Mouse (Mus musculus) liver, embryonic 16.5 days (tissue): Measurements from ENCODE around the gene Kcnq2. TPM values are rescaled to one million over a fixed set of nuclear protein-coding genes. Genes with fewer than 3 reads are reported as not detected.

Source experiments
- ATAC-seq: fragments of 200-750 bp; cut with Nextera tagmentation; 2 replicates; pipeline ENCODE4 v1.8.0; 2017; ENCODE audit warnings: low read depth, mild to moderate bottlenecking, moderate number of reproducible peaks, moderate library complexity
- H3K27ac ChIP-seq: fragments of 300-500 bp; sonication (generic); 2 replicates; pipeline ENCODE4 v1.5.1; 2014; ENCODE audit warnings: mild to moderate bottlenecking, low read length
- H3K27me3 ChIP-seq: fragments of 300-500 bp; sonication (generic); 2 replicates; pipeline ENCODE4 v1.6.1; 2014; ENCODE audit warnings: low read depth, low read length, mixed read lengths; ENCODE audit not compliant: control insufficient read depth, insufficient read depth
- H3K36me3 ChIP-seq: fragments of 300-500 bp; sonication (generic); 2 replicates; pipeline ENCODE4 v1.6.1; 2014; ENCODE audit warnings: mild to moderate bottlenecking; ENCODE audit not compliant: control insufficient read depth, insufficient read depth
- H3K4me1 ChIP-seq: fragments of 300-500 bp; sonication (generic); 2 replicates; pipeline ENCODE4 v1.6.1; 2014; ENCODE audit warnings: low read depth, low read length, mixed read lengths; ENCODE audit not compliant: control insufficient read depth
- H3K4me2 ChIP-seq: fragments of 300-500 bp; sonication (generic); 2 replicates; pipeline ENCODE4 v1.6.1; 2014; ENCODE audit warnings: low read depth, low read length, mixed read lengths
- H3K4me3 ChIP-seq: fragments of 300-500 bp; sonication (generic); 2 replicates; pipeline ENCODE4 v1.5.1; 2014; ENCODE audit warnings: low read depth, mild to moderate bottlenecking, low read length
- H3K9ac ChIP-seq: fragments of 300-500 bp; sonication (generic); 2 replicates; pipeline ENCODE4 v1.6.1; 2014; ENCODE audit warnings: low read depth, low read length
- H3K9me3 ChIP-seq: fragments of 300-500 bp; sonication (generic); replicated peaks from 2 replicates; pipeline ENCODE4 v1.6.1; 2016; ENCODE audit warnings: low read length; ENCODE audit not compliant: control insufficient read depth
- WGBS: fragments of 180-500 bp; shearing (Covaris S2); extraction: QIAGEN DNeasy Blood & Tissue Kit; methylation state at CpG from one replicate; pipeline ENCODE4 v1.1.7; 2014; ENCODE audit not compliant: insufficient replicate concordance; 5-methylcytosine and 5-hydroxymethylcytosine counted together
- polyA plus RNA-seq: library from polyadenylated mRNA; unstranded; fragments of >200 nt; fragmentation: Nextera tagmentation; extraction: Ambion mirVana; gene quantifications from 2 replicates; pipeline ENCODE4 v1.2.1, GENCODE M21; 2015

The Kcnq2 gene
- polyA plus RNA-seq, 1 experiment from 2014 or later: 0.32 TPM

- peaks cover 38% of the 10 kb centered on the region for H3K27me3 ChIP-seq
- no peak overlapping the region for H3K4me2 ChIP-seq
- H3K4me1 ChIP-seq: peaks cover 3% of the 10 kb centered on the region; the same call in 1 of the 2 replicates
- WGBS: 79% methylated on average over 17 of the region's 17 CpGs
- ATAC-seq: no peak
- H3K9ac ChIP-seq: no peak overlapping the region
- H3K4me3 ChIP-seq: no peak overlapping the region
- no peak overlapping the region for H3K27ac ChIP-seq
- H3K9me3 ChIP-seq: no peaks in the 10 kb centered on the region
- H3K36me3 ChIP-seq: no peaks in the 10 kb centered on the region
Measured at GRCm38 (mm10) chr2:181152701-181153100, 17.6 kb upstream of the Kcnq2 start.

- H3K9ac ChIP-seq: no peak overlapping the region
- no peak for ATAC-seq
- H3K9me3 ChIP-seq: no peaks in the 10 kb centered on the region
- no peaks in the 10 kb centered on the region for H3K36me3 ChIP-seq
- no peak overlapping the region for H3K27ac ChIP-seq
- H3K4me1 ChIP-seq: peaks cover 4% of the 10 kb centered on the region; the same call in 1 of the 2 replicates
- H3K27me3 ChIP-seq: peaks cover 34% of the 10 kb centered on the region
- no peak overlapping the region for H3K4me2 ChIP-seq
- WGBS: 53% methylated on average over 6 of the region's 6 CpGs
- no peak overlapping the region for H3K4me3 ChIP-seq
Measured at GRCm38 (mm10) chr2:181150281-181150680, 15.2 kb upstream of the Kcnq2 start.

- no peak overlapping the region for H3K9ac ChIP-seq
- H3K36me3 ChIP-seq: no peaks in the 10 kb centered on the region
- no peak overlapping the region for H3K4me3 ChIP-seq
- H3K27ac ChIP-seq: no peak overlapping the region
- peaks cover 34% of the 10 kb centered on the region for H3K27me3 ChIP-seq
- no peak for ATAC-seq
- peaks cover 4% of the 10 kb centered on the region; the same call in 1 of the 2 replicates for H3K4me1 ChIP-seq
- peak overlapping the region; percentile 57 for H3K4me2 ChIP-seq
- WGBS: 14% methylated on average over 31 of the region's 31 CpGs
- no peaks in the 10 kb centered on the region for H3K9me3 ChIP-seq
Measured at GRCm38 (mm10) chr2:181148318-181148955, 13.3 kb upstream of the Kcnq2 start.

GRCm38 (mm10) chr2:181147546-181148317 is 12.6 kb upstream of the Kcnq2 start:
- WGBS: 1% methylated on average over 55 of the region's 61 CpGs
- Histone ChIP-seq H3K4me1 (peaks cover 4% of the 10 kb centered on the region; the same call in 1 of the 2 replicates), H3K27ac (no peak overlapping the region), H3K9ac (no peak overlapping the region), H3K36me3 (no peaks in the 10 kb centered on the region), H3K4me3 (peak overlapping the region; percentile 36), H3K9me3 (no peaks in the 10 kb centered on the region), H3K4me2 (peak overlapping the region; percentile 57), H3K27me3 (peaks cover 34% of the 10 kb centered on the region)
- no peak for ATAC-seq

GRCm38 (mm10) chr2:181146976-181147545 is 12.0 kb upstream of the Kcnq2 start:
- Histone ChIP-seq H3K4me3 (no peak overlapping the region), H3K9ac (no peak overlapping the region), H3K27me3 (peaks cover 34% of the 10 kb centered on the region), H3K9me3 (no peaks in the 10 kb centered on the region), H3K4me1 (peaks cover 4% of the 10 kb centered on the region; the same call in 1 of the 2 replicates), H3K4me2 (no peak overlapping the region), H3K27ac (no peak overlapping the region), H3K36me3 (no peaks in the 10 kb centered on the region)
- 28% methylated on average over 4 of the region's 4 CpGs for WGBS
- no peak for ATAC-seq

- WGBS: 66% methylated on average over 2 of the region's 2 CpGs
- H3K4me3 ChIP-seq: no peak overlapping the region
- H3K9me3 ChIP-seq: no peaks in the 10 kb centered on the region
- no peaks in the 10 kb centered on the region for H3K36me3 ChIP-seq
- H3K4me1 ChIP-seq: peaks cover 4% of the 10 kb centered on the region; the same call in 1 of the 2 replicates
- no peak overlapping the region for H3K4me2 ChIP-seq
- no peak overlapping the region for H3K27ac ChIP-seq
- H3K9ac ChIP-seq: no peak overlapping the region
- H3K27me3 ChIP-seq: peaks cover 33% of the 10 kb centered on the region
- ATAC-seq: no peak
Measured at GRCm38 (mm10) chr2:181144675-181145074, 9.6 kb upstream of the Kcnq2 start.

- Histone ChIP-seq H3K4me3 (no peak overlapping the region), H3K4me2 (no peak overlapping the region), H3K4me1 (peaks cover 4% of the 10 kb centered on the region; the same call in 1 of the 2 replicates), H3K27me3 (peaks cover 24% of the 10 kb centered on the region), H3K36me3 (no peaks in the 10 kb centered on the region), H3K27ac (no peak overlapping the region), H3K9ac (no peak overlapping the region), H3K9me3 (no peaks in the 10 kb centered on the region)
- no peak for ATAC-seq
- WGBS: 47% methylated on average over 2 of the region's 2 CpGs
Measured at GRCm38 (mm10) chr2:181143509-181144276, 8.6 kb upstream of the Kcnq2 start.

- H3K9me3 ChIP-seq: no peaks in the 10 kb centered on the region
- no peak overlapping the region for H3K4me2 ChIP-seq
- 48% methylated on average over 8 of the region's 8 CpGs for WGBS
- no peak overlapping the region for H3K9ac ChIP-seq
- peaks cover 15% of the 10 kb centered on the region for H3K27me3 ChIP-seq
- no peak for ATAC-seq
- no peaks in the 10 kb centered on the region for H3K36me3 ChIP-seq
- peaks cover under 1% of the 10 kb centered on the region; the same call in 1 of the 2 replicates for H3K4me1 ChIP-seq
- no peak overlapping the region for H3K27ac ChIP-seq
- no peak overlapping the region for H3K4me3 ChIP-seq
Measured at GRCm38 (mm10) chr2:181142703-181143135, 7.6 kb upstream of the Kcnq2 start.
